Mouse (Mus musculus) kidney, embryonic 14.5 days (tissue): ENCODE measurements around the gene Slc5a10. TPM values are rescaled to one million over a fixed set of nuclear protein-coding genes. Genes with fewer than 3 reads are reported as not detected.

Source experiments
- ATAC-seq: fragments of 200-750 bp; cut with Nextera tagmentation; 2 replicates; pipeline ENCODE4 v1.8.0; 2017; ENCODE audit warnings: moderate number of reproducible peaks, mild to moderate bottlenecking, moderate TSS enrichment, moderate library complexity; ENCODE audit not compliant: low FRiP score, low TSS enrichment
- H3K27ac ChIP-seq: fragments of 300-500 bp; sonication (generic); 2 replicates; pipeline ENCODE4 v1.5.1; 2014; ENCODE audit warnings: low read depth, mild to moderate bottlenecking, low read length, moderate library complexity, mixed read lengths
- H3K27me3 ChIP-seq: fragments of 300-500 bp; sonication (generic); 2 replicates; pipeline ENCODE4 v1.6.1; 2014; ENCODE audit warnings: mild to moderate bottlenecking, low read length; ENCODE audit not compliant: control insufficient read depth, insufficient read depth
- H3K36me3 ChIP-seq: fragments of 300-500 bp; sonication (generic); 2 replicates; pipeline ENCODE4 v1.6.1; 2014; ENCODE audit warnings: low read length, mixed read lengths; ENCODE audit not compliant: control insufficient read depth, insufficient read depth
- H3K4me1 ChIP-seq: fragments of 300-500 bp; sonication (generic); 2 replicates; pipeline ENCODE4 v1.6.1; 2014; ENCODE audit warnings: low read length, mixed read lengths; ENCODE audit not compliant: control insufficient read depth, insufficient read depth
- H3K4me2 ChIP-seq: fragments of 300-500 bp; sonication (generic); replicated peaks from 2 replicates; pipeline ENCODE4 v1.6.1; 2014; ENCODE audit warnings: low read depth, mild to moderate bottlenecking, low read length
- H3K4me3 ChIP-seq: fragments of 300-500 bp; sonication (generic); 2 replicates; pipeline ENCODE4 v1.5.1; 2014; ENCODE audit warnings: mild to moderate bottlenecking, low read length
- H3K9ac ChIP-seq: fragments of 300-500 bp; sonication (generic); 2 replicates; pipeline ENCODE4 v1.6.1; 2014; ENCODE audit warnings: low read depth, mild to moderate bottlenecking, low read length, moderate library complexity
- H3K9me3 ChIP-seq: fragments of 300-500 bp; sonication (generic); 2 replicates; pipeline ENCODE4 v1.6.1; 2016; ENCODE audit warnings: low read length; ENCODE audit not compliant: control insufficient read depth
- WGBS: fragments of 180-500 bp; shearing (Covaris S2); extraction: QIAGEN DNeasy Blood & Tissue Kit; methylation state at CpG from one replicate; pipeline ENCODE4 v1.1.7; 2014; 5-methylcytosine and 5-hydroxymethylcytosine counted together
- polyA plus RNA-seq: library from polyadenylated mRNA; unstranded; fragments of >200 nt; fragmentation: Nextera tagmentation; extraction: Ambion mirVana; gene quantifications from 2 replicates; pipeline ENCODE4 v1.2.1, GENCODE M21; 2014

Gene Slc5a10
- polyA plus RNA-seq, 1 experiment from 2014 or later: 0.11 TPM

DNA sequence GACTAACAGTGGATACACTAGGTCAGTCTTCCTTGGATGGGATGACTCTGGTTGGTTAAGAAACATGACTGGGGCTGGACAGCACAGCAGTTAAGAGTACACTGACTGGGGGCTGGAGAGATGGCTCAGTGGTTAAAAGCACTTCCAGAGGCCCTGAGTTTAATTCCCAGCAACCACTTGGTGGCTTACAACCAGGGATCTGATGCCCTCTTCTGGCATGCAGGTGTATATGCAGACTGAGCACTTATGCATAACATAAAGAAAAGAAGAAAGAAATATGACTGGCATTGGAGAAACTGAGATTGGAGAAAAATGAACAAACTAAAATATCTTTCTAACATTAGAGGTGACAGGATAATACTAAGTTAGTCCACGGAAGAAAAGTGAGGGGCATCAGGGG is 19.9 kb upstream of the Slc5a10 start:
- Histone ChIP-seq H3K4me1 (no peaks in the 10 kb centered on the region), H3K27me3 (no peaks in the 10 kb centered on the region), H3K9ac (no peak overlapping the region), H3K9me3 (no peaks in the 10 kb centered on the region), H3K4me3 (no peak overlapping the region), H3K27ac (no peak overlapping the region), H3K4me2 (no peak overlapping the region), H3K36me3 (peaks cover 73% of the 10 kb centered on the region)
- WGBS: 100% methylated on average over 1 of the region's 1 CpGs
- no peak for ATAC-seq

DNA sequence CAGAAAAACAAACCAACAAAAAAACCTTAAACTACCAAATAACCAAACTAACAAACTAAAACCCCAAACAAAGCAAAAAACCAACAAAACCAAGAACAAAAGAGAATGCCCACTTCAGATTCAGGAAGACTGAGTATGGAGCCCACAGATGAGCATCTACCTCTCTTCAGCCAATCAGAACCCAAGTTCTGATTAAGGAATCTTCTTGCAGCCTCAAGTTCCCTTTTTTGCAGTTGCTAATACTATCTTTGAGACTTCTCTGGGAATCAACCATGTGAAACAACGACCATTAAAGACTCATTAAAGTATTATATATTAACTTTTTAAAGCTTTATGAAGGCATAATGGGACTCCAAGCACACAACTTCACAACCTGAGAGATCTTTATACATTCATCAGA is 16.7 kb upstream of the Slc5a10 start:
- Histone ChIP-seq H3K4me3 (no peak overlapping the region), H3K9ac (no peak overlapping the region), H3K36me3 (peaks cover 79% of the 10 kb centered on the region), H3K9me3 (no peaks in the 10 kb centered on the region), H3K27ac (no peak overlapping the region), H3K4me2 (no peak overlapping the region), H3K27me3 (no peaks in the 10 kb centered on the region), H3K4me1 (no peaks in the 10 kb centered on the region)
- 89% methylated on average over 1 of the region's 1 CpGs for WGBS
- no peak for ATAC-seq

DNA sequence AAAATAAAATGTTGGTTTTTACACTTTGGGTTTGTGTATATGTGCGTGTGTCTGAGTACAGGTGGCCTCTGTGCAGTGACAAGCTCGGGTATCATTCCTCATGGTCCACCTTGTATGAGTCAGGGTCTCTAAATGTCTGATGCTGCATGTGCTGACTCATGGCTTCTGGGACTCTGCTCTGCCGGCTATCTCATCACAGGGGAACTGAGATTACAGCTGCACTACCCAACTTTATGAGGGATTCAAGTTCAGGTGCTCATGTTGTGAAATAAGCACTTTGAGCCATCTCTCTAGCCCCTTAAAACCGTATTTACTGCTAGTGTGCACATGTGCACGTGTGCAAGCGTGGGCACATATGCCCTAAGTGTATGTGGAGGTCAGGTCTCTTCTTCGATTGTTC is 12.0 kb upstream of the Slc5a10 start:
- 92% methylated on average over 7 of the region's 7 CpGs for WGBS
- ATAC-seq: no peak

GRCm38 (mm10) chr11:61728037-61728436 is 7.4 kb upstream of the Slc5a10 start:
- Histone ChIP-seq H3K27ac (no peak overlapping the region), H3K36me3 (peaks cover 35% of the 10 kb centered on the region), H3K4me1 (no peaks in the 10 kb centered on the region), H3K27me3 (no peaks in the 10 kb centered on the region), H3K4me3 (no peak overlapping the region), H3K9ac (no peak overlapping the region), H3K4me2 (no peak overlapping the region), H3K9me3 (no peaks in the 10 kb centered on the region)
- ATAC-seq: no peak
- 66% methylated on average over 2 of the region's 2 CpGs for WGBS

More for the DNA sequence above, 12.0 kb upstream of the Slc5a10 start:
- no peaks in the 10 kb centered on the region for H3K9me3 ChIP-seq
- no peak overlapping the region for H3K4me3 ChIP-seq
- no peaks in the 10 kb centered on the region for H3K27me3 ChIP-seq
- no peak overlapping the region for H3K27ac ChIP-seq
- peaks cover 65% of the 10 kb centered on the region for H3K36me3 ChIP-seq
- H3K4me1 ChIP-seq: no peaks in the 10 kb centered on the region
- H3K9ac ChIP-seq: no peak overlapping the region
- H3K4me2 ChIP-seq: no peak overlapping the region

DNA sequence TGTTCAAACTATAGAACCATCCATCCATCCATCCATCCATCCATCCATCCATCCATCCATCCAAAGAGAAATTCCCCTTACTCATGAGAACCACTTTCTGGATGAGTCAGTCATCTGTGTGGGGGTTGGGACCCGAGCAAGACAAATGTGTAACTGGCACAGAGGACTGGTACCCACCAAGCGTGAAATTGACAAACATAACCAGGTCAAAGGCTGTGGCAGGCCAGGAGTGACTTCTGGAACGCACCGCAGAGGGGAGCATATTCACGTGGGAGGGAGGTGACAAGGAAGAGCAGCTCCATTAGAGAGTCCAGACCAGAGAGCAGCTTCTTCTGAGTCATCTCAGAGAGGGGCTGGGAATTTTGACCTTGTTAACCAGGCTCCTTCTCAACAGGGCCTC is 1.5 kb upstream of the Slc5a10 start:
- Histone ChIP-seq H3K4me3 (no peak overlapping the region), H3K9me3 (no peaks in the 10 kb centered on the region), H3K36me3 (no peaks in the 10 kb centered on the region), H3K27ac (no peak overlapping the region), H3K27me3 (no peaks in the 10 kb centered on the region), H3K9ac (no peak overlapping the region), H3K4me2 (no peak overlapping the region), H3K4me1 (no peaks in the 10 kb centered on the region)
- no peak for ATAC-seq
- 37% methylated on average over 5 of the region's 5 CpGs for WGBS

- Histone ChIP-seq H3K27me3 (no peaks in the 10 kb centered on the region), H3K4me2 (no peak overlapping the region), H3K9ac (no peak overlapping the region), H3K4me3 (no peak overlapping the region), H3K36me3 (no peaks in the 10 kb centered on the region), H3K9me3 (no peaks in the 10 kb centered on the region), H3K27ac (no peak overlapping the region), H3K4me1 (no peaks in the 10 kb centered on the region)
- 66% methylated on average over 8 of the region's 8 CpGs for WGBS
- no peak for ATAC-seq
Measured at GRCm38 (mm10) chr11:61719826-61720225, 800 bp downstream of the Slc5a10 start.

- no peak overlapping the region for H3K4me3 ChIP-seq
- 18% methylated on average over 3 of the region's 3 CpGs for WGBS
- H3K36me3 ChIP-seq: no peaks in the 10 kb centered on the region
- ATAC-seq: no peak
- H3K27me3 ChIP-seq: no peaks in the 10 kb centered on the region
- H3K4me2 ChIP-seq: no peak overlapping the region
- no peaks in the 10 kb centered on the region for H3K4me1 ChIP-seq
- no peaks in the 10 kb centered on the region for H3K9me3 ChIP-seq
- H3K27ac ChIP-seq: no peak overlapping the region
- H3K9ac ChIP-seq: no peak overlapping the region
Measured at GRCm38 (mm10) chr11:61719387-61719786, 1.2 kb downstream of the Slc5a10 start.

GRCm38 (mm10) chr11:61717990-61718389 is 2.6 kb downstream of the Slc5a10 start:
- H3K27me3 ChIP-seq: no peaks in the 10 kb centered on the region
- H3K4me3 ChIP-seq: no peak overlapping the region
- H3K27ac ChIP-seq: no peak overlapping the region
- H3K4me1 ChIP-seq: no peaks in the 10 kb centered on the region
- H3K9ac ChIP-seq: no peak overlapping the region
- WGBS: 72% methylated on average over 5 of the region's 5 CpGs
- ATAC-seq: no peak
- no peaks in the 10 kb centered on the region for H3K36me3 ChIP-seq
- no peak overlapping the region for H3K4me2 ChIP-seq
- no peaks in the 10 kb centered on the region for H3K9me3 ChIP-seq

DNA sequence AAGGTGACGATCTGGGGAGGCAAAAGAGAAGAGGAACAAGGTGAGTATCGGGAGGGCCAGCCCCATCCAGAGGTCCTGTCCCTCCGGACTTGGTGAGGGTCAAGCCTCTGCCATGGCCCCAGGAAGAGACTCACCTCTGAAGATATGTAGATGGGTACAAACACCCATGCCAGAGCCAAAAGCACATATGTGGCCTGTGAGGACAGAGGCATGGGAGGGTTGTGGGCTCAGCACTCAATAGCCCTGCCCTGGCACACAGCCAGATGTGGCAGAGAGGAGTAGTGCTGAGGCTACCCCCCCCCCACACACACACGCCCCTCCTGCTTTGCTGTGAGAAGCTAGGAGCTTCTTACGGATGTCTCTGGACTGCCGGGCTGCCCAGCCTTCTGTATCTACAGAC is 5.5 kb downstream of the Slc5a10 start:
- Histone ChIP-seq H3K27me3 (no peaks in the 10 kb centered on the region), H3K4me1 (no peaks in the 10 kb centered on the region), H3K9ac (no peak overlapping the region), H3K4me3 (no peak overlapping the region), H3K9me3 (no peaks in the 10 kb centered on the region), H3K36me3 (no peaks in the 10 kb centered on the region), H3K4me2 (no peak overlapping the region), H3K27ac (no peak overlapping the region)
- 64% methylated on average over 6 of the region's 6 CpGs for WGBS
- peak; percentile 45; the same call in 1 of the 2 replicates for ATAC-seq
